Mouse (Mus musculus) large intestine, adult 2 months (tissue): ENCODE data around the gene Rasgef1a. TPM values are rescaled to one million over a fixed set of nuclear protein-coding genes. Genes with fewer than 3 reads are reported as not detected.

ENCODE experiments used
- DNase-seq: peaks from one replicate; pipeline ENCODE4 v3.0.0-alpha.2; 2012; ENCODE audit warnings: low read depth, low spot score
- WGBS: fragments of 180-500 bp; shearing (Covaris S2); methylation state at CpG from one replicate; pipeline ENCODE4 v1.1.7; 2018; 5-methylcytosine and 5-hydroxymethylcytosine counted together
- polyA plus RNA-seq: library from polyadenylated mRNA; depleted of rRNA; stranded (reverse); fragments of >200 nt; gene quantifications from 2 replicates; pipeline ENCODE4 v1.2.3, GENCODE M21; 2012; rRNA removed

Gene Rasgef1a
- polyA plus RNA-seq: 0.21 and 0.45 TPM in 2 replicates

GRCm38 (mm10) chr6:118010756-118011615 lies at the start of gene Rasgef1a:
Rasgef1a (plus strand) TSS chr6:118011438.
- WGBS: 12% methylated on average over 70 of the region's 70 CpGs

GRCm38 (mm10) chr6:117963201-117963600 lies 48.0 kb upstream of the Rasgef1a start:
- no peak for DNase-seq
- WGBS: 80% methylated on average over 3 of the region's 3 CpGs

More at GRCm38 (mm10) chr6:118010756-118011615, at the start of gene Rasgef1a:
- DNase-seq: no peak

- no peak for DNase-seq
- 13% methylated on average over 9 of the region's 9 CpGs for WGBS
These were observed 44.5 kb upstream of the Rasgef1a start for GRCm38 (mm10) chr6:117966729-117967128.

GRCm38 (mm10) chr6:117987173-117987572 lies 24.1 kb upstream of the Rasgef1a start:
- 53% methylated on average over 5 of the region's 5 CpGs for WGBS
- no peak for DNase-seq

- DNase-seq: no peak
- 84% methylated on average over 7 of the region's 7 CpGs for WGBS
These were observed 22.0 kb upstream of the Rasgef1a start for GRCm38 (mm10) chr6:117989209-117989608.

- no peak for DNase-seq
- WGBS: 72% methylated on average over 8 of the region's 8 CpGs
These were observed 20.6 kb upstream of the Rasgef1a start for GRCm38 (mm10) chr6:117990649-117991048.

GRCm38 (mm10) chr6:117991297-117991696 lies 19.9 kb upstream of the Rasgef1a start:
- WGBS: 66% methylated on average over 7 of the region's 7 CpGs
- no peak for DNase-seq

GRCm38 (mm10) chr6:117991928-117992327 lies 19.3 kb upstream of the Rasgef1a start:
- WGBS: 61% methylated on average over 8 of the region's 8 CpGs
- no peak for DNase-seq

- 45% methylated on average over 9 of the region's 9 CpGs for WGBS
- DNase-seq: no peak
These were observed 16.1 kb upstream of the Rasgef1a start for GRCm38 (mm10) chr6:117995168-117995567.

GRCm38 (mm10) chr6:118001272-118001671 lies 10.0 kb upstream of the Rasgef1a start:
- WGBS: 12% methylated on average over 3 of the region's 3 CpGs
- DNase-seq: no peak

GRCm38 (mm10) chr6:118007302-118007701 lies 3.9 kb upstream of the Rasgef1a start:
- no peak for DNase-seq
- 47% methylated on average over 5 of the region's 5 CpGs for WGBS

- no peak for DNase-seq
- WGBS: 62% methylated on average over 4 of the region's 4 CpGs
These were observed 3.2 kb upstream of the Rasgef1a start for GRCm38 (mm10) chr6:118007843-118008539.

GRCm38 (mm10) chr6:118010256-118010655 lies 982 bp upstream of the Rasgef1a start:
- WGBS: 60% methylated on average over 3 of the region's 3 CpGs
- DNase-seq: no peak

GRCm38 (mm10) chr6:118011616-118012316 lies 528 bp downstream of the Rasgef1a start:
- DNase-seq: no peak

GRCm38 (mm10) chr6:118012317-118012700 lies 1.1 kb downstream of the Rasgef1a start:
- 69% methylated on average over 3 of the region's 3 CpGs for WGBS
- no peak for DNase-seq

More at GRCm38 (mm10) chr6:118011616-118012316, 528 bp downstream of the Rasgef1a start:
- 11% methylated on average over 35 of the region's 38 CpGs for WGBS

GRCm38 (mm10) chr6:118012987-118013866 lies 2.0 kb downstream of the Rasgef1a start:
- DNase-seq: no peak
- WGBS: 68% methylated on average over 11 of the region's 11 CpGs

- 71% methylated on average over 4 of the region's 4 CpGs for WGBS
- DNase-seq: no peak
These were observed 3.6 kb downstream of the Rasgef1a start for GRCm38 (mm10) chr6:118014881-118015280.

GRCm38 (mm10) chr6:118015971-118016370 lies 4.7 kb downstream of the Rasgef1a start:
- 68% methylated on average over 3 of the region's 3 CpGs for whole genome bisulfite sequencing
- DNase-seq: no peak

GRCm38 (mm10) chr6:118018666-118019065 lies 7.4 kb downstream of the Rasgef1a start:
- WGBS: 47% methylated on average over 5 of the region's 5 CpGs

More at GRCm38 (mm10) chr6:118018666-118019065, 7.4 kb downstream of the Rasgef1a start:
- DNase-seq: no peak
